Mouse (Mus musculus): ENCODE results near the gene Art3. TPM values are rescaled to one million over a fixed set of nuclear protein-coding genes. Genes with fewer than 3 reads are reported as not detected.

Gene Art3
- polyA plus RNA-seq (2014; fragmentation: Nextera tagmentation; extraction: Ambion mirVana) = 3.4 and 3.6 TPM in 2 replicates

DNA sequence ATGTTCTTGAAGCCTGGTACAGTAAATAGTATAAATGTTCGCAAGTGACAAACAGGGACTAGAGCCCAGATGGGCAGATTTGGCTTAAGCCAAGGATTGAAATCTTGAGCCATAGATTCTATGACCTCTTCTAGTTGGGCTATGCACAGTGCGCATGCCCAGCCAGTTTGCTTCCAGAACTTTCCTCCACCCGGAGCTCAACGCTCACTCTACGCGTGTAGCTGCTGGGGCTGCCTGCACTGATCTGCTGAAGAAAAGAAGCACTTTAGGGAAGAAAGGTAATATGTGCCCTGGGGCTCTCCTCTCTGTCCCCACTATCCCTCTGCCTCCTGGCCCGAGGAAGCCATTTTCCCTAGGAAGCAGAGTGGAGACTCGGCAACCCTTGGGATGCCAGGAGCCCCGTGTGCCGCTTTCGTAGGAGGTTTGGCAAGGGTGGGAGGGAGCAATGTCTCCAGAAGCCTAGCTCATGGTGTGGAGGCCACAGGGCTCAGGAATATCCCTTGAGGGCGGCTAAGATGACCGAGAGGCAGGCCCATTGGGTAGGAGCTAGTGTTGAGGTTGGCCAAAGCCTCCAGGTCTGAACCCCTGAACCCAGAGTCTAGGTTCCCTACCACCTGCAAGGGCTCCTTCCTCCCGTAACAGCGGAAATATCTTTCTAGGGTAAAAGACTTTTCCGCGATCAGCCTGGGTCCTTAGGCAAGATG is at the start of gene Art3:
Gene Art3, plus strand, starts transcription at position 193 of the 704 bp plus-strand sequence.
- H3K27ac ChIP-seq (ENCODE audit: low read depth, low read length) = no peak within 1 kb of the TSS
- DNase-seq (ENCODE audit: low spot score) (no peak), ATAC-seq (ENCODE audit: low FRiP score) (no peak)
- 93% methylated on average over 17 of the region's 17 CpGs for WGBS
- no peaks in the 10 kb centered on the region for H3K9me3 ChIP-seq (ENCODE audit: control insufficient read depth, low read length)
- H3K36me3 ChIP-seq (ENCODE audit: control insufficient read depth, insufficient read depth, low read length) = no peaks in the 10 kb centered on the region
- no peaks in the 10 kb centered on the region for H3K27me3 ChIP-seq (ENCODE audit: control insufficient read depth, insufficient read depth, low read length)
- H3K4me1 ChIP-seq (replicated peaks; ENCODE audit: control insufficient read depth, insufficient read depth, low read length) = no peaks in the 10 kb centered on the region
- H3K9ac ChIP-seq (ENCODE audit: low read depth, low read length) = no peak within 1 kb of the TSS
- H3K4me3 ChIP-seq (ENCODE audit: low read depth, low read length) = no peak within 1 kb of the TSS
- no peak within 1 kb of the TSS for H3K4me2 ChIP-seq (replicated peaks; ENCODE audit: low read depth, low read length)

DNA sequence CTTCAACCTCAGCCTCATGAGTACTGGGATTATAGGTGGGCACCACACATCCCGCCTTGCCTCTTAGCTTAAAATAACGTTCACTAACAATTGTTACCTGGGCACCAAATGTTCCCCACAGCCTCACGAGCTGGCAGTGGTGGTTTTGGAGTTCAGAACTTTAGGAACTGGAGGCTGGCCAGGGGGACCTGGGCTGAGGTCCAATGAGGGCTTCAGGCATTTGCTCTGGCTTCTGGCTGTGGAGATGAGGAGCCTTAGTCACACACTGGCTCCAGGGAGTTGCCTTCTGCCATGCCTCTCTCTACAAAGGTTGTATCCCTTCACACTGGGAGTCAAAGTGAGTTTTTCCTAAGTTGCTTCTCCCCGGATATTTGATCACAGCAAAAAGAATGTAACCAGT is 49.1 kb upstream of the Art3 start:
- no peaks in the 10 kb centered on the region for H3K27me3 ChIP-seq (ENCODE audit: control insufficient read depth, insufficient read depth, low read length)
- no peak overlapping the region for H3K9ac ChIP-seq (ENCODE audit: low read depth, low read length)
- no peak overlapping the region for H3K4me2 ChIP-seq (replicated peaks; ENCODE audit: low read depth, low read length)
- WGBS = 86% methylated on average over 4 of the region's 4 CpGs
- H3K4me1 ChIP-seq (replicated peaks; ENCODE audit: control insufficient read depth, insufficient read depth, low read length) = no peaks in the 10 kb centered on the region
- H3K36me3 ChIP-seq (ENCODE audit: control insufficient read depth, insufficient read depth, low read length) = no peaks in the 10 kb centered on the region
- ATAC-seq (ENCODE audit: low FRiP score) (no peak), DNase-seq (ENCODE audit: low spot score) (no peak)
- H3K4me3 ChIP-seq (ENCODE audit: low read depth, low read length) = no peak overlapping the region
- no peaks in the 10 kb centered on the region for H3K9me3 ChIP-seq (ENCODE audit: control insufficient read depth, low read length)
- no peak overlapping the region for H3K27ac ChIP-seq (ENCODE audit: low read depth, low read length)

DNA sequence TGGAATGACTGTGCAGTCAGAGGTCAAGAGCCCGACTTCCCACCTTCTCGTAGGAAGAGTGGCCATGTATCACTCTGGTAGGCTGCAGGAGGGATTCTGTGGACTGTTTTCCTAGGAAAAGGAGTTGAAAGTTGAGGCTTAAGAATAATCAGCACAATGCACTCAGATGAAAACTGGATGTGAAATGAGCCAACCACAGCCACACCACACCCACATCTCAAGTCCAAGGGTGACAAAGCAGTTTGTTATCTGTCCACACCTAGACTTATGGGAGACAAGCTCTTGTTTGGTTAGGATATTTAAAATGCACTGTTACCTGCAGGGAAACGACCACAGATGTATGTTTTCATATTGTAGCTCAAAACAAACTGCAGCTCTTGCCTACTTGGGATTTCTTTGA is 48.5 kb upstream of the Art3 start:
- no peak overlapping the region for H3K27ac ChIP-seq (ENCODE audit: low read depth, low read length)
- H3K4me1 ChIP-seq (replicated peaks; ENCODE audit: control insufficient read depth, insufficient read depth, low read length) = no peaks in the 10 kb centered on the region
- ATAC-seq (ENCODE audit: low FRiP score) (no peak), DNase-seq (ENCODE audit: low spot score) (no peak)
- no peaks in the 10 kb centered on the region for H3K9me3 ChIP-seq (ENCODE audit: control insufficient read depth, low read length)
- 75% methylated on average over 3 of the region's 3 CpGs for WGBS
- no peaks in the 10 kb centered on the region for H3K36me3 ChIP-seq (ENCODE audit: control insufficient read depth, insufficient read depth, low read length)
- H3K4me2 ChIP-seq (replicated peaks; ENCODE audit: low read depth, low read length) = no peak overlapping the region
- no peaks in the 10 kb centered on the region for H3K27me3 ChIP-seq (ENCODE audit: control insufficient read depth, insufficient read depth, low read length)
- no peak overlapping the region for H3K9ac ChIP-seq (ENCODE audit: low read depth, low read length)
- no peak overlapping the region for H3K4me3 ChIP-seq (ENCODE audit: low read depth, low read length)

DNA sequence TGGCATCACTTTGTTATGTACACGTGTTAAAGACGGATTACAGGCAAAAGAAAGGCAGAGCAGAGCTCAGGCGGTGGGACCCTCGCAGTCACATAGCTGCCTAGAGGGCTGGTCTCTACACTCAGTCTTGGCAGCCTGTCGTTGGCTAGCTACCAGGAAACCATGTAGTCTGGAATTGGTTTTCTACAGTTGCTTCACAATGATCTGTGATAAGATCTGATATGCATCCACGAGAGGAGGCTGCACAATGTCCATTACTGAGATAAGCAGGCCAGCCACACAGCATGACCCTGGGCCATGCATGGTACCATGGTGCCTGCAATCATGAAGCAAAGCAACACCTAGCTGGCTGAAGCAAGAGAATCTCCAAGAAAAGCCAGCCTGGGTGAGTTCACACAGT is 43.8 kb upstream of the Art3 start:
- H3K27ac ChIP-seq (ENCODE audit: low read depth, low read length) = no peak overlapping the region
- no peaks in the 10 kb centered on the region for H3K27me3 ChIP-seq (ENCODE audit: control insufficient read depth, insufficient read depth, low read length)
- no peaks in the 10 kb centered on the region for H3K4me1 ChIP-seq (replicated peaks; ENCODE audit: control insufficient read depth, insufficient read depth, low read length)
- ATAC-seq (ENCODE audit: low FRiP score) = no peak
- DNase-seq (ENCODE audit: low spot score) = no peak
- peaks cover 7% of the 10 kb centered on the region; the same call in 1 of the 2 replicates for H3K36me3 ChIP-seq (ENCODE audit: control insufficient read depth, insufficient read depth, low read length)
- H3K4me3 ChIP-seq (ENCODE audit: low read depth, low read length) = no peak overlapping the region
- WGBS = 92% methylated on average over 6 of the region's 6 CpGs
- H3K4me2 ChIP-seq (replicated peaks; ENCODE audit: low read depth, low read length) = no peak overlapping the region
- no peak overlapping the region for H3K9ac ChIP-seq (ENCODE audit: low read depth, low read length)
- no peaks in the 10 kb centered on the region for H3K9me3 ChIP-seq (ENCODE audit: control insufficient read depth, low read length)

DNA sequence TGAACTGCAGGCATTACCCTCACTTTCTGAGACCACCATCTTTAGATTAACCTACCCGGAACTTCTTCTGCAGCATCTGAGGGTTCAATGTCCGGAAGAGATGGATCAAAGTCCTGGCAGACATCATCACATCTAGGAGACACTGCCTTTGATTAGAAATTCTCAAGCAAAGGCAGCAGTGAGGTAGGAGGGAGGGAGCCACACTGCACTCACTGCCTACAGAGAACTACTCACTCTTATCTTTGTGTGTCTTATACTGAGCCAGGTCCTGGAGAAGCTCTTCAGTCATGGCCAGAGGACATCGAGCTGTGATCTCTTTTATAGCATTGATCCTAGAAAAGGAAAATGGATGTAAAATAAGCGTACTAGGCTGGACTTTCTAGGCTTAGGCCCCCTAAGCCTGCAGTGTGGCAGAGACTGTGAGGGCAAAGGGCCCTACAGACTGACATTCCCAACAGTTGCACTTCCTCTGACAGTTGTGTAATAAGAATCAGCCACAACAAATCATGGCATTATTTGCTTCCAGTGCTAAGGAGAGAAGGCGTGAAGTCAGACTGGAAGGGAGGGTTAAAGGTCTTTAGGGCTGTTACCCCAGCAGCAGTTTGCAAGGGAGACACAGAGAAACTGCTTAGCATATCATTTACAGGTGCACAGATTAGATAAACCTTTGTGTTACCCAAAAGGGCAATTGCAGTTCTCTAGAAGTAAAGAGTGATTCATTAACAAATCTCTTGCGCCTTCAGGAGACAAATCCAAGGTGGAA is 39.8 kb upstream of the Art3 start:
- Histone ChIP-seq H3K4me3 (ENCODE audit: low read depth, low read length) (no peak overlapping the region), H3K36me3 (ENCODE audit: control insufficient read depth, insufficient read depth, low read length) (peaks cover 9% of the 10 kb centered on the region; the same call in 1 of the 2 replicates), H3K27me3 (ENCODE audit: control insufficient read depth, insufficient read depth, low read length) (no peaks in the 10 kb centered on the region), H3K4me2 (replicated peaks; ENCODE audit: low read depth, low read length) (no peak overlapping the region), H3K27ac (ENCODE audit: low read depth, low read length) (no peak overlapping the region), H3K4me1 (replicated peaks; ENCODE audit: control insufficient read depth, insufficient read depth, low read length) (no peaks in the 10 kb centered on the region), H3K9me3 (ENCODE audit: control insufficient read depth, low read length) (no peaks in the 10 kb centered on the region), H3K9ac (ENCODE audit: low read depth, low read length) (no peak overlapping the region)
- WGBS = 93% methylated on average over 6 of the region's 6 CpGs
- DNase-seq (ENCODE audit: low spot score) = no peak
- no peak for ATAC-seq (ENCODE audit: low FRiP score)

DNA sequence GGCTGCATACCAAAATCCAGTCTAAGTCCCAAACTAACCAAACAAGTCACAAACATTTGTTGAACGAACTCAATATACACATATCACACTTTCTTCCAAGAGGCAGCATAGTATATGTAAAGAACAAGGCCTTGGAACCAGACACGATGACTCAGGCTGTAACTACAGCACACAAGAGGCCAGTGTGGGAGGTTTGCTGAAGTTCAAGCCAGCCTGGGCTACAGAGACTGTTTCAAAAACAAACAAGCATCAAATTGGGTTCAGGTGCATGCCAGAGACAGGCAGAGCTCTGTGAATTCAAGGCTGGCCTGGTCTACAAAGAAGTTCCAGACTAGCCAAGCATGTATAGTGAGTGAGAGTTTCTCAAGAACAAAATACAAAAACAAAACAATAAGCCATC is 37.1 kb upstream of the Art3 start:
- Histone ChIP-seq H3K4me2 (replicated peaks; ENCODE audit: low read depth, low read length) (no peak overlapping the region), H3K9ac (ENCODE audit: low read depth, low read length) (no peak overlapping the region), H3K4me3 (ENCODE audit: low read depth, low read length) (no peak overlapping the region), H3K36me3 (ENCODE audit: control insufficient read depth, insufficient read depth, low read length) (peaks cover 12% of the 10 kb centered on the region; the same call in 1 of the 2 replicates), H3K27me3 (ENCODE audit: control insufficient read depth, insufficient read depth, low read length) (no peaks in the 10 kb centered on the region), H3K4me1 (replicated peaks; ENCODE audit: control insufficient read depth, insufficient read depth, low read length) (no peaks in the 10 kb centered on the region), H3K9me3 (ENCODE audit: control insufficient read depth, low read length) (no peaks in the 10 kb centered on the region), H3K27ac (ENCODE audit: low read depth, low read length) (no peak overlapping the region)
- ATAC-seq (ENCODE audit: low FRiP score) (no peak), DNase-seq (ENCODE audit: low spot score) (no peak)
- 95% methylated on average over 2 of the region's 2 CpGs for WGBS

DNA sequence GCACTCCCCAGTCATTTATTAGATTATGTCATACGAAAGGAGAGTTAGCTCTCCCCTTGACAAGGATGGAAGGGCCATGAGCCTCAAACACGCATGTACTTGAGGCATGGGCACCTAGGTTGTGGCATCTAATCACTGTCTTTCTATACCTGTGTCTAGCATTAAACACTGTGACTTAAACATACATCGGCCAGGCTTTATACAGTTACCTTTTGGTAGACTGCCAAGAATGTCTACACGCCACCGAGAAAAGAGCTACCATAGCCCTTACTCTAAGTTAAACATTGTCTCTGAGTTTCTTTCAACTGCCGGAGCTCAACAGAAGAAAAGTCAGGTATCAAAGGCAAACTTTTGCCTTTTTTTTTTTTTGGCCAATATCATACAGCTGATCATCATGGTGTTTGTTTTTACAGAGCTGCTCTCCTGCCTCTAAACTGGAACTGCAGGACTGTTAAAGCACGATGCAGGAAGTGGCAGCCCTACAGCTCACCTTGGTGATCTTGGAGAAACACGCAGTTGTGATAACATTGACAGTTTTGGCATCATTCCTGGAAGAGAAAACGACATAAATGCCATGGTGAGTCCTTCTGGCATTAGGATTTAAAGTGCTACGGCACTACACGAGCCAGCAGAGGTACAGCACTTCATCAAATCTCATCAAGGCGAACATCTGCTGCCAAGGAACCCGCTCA is 29.3 kb upstream of the Art3 start:
- WGBS = 93% methylated on average over 13 of the region's 13 CpGs
- no peaks in the 10 kb centered on the region for H3K27me3 ChIP-seq (ENCODE audit: control insufficient read depth, insufficient read depth, low read length)
- H3K9me3 ChIP-seq (ENCODE audit: control insufficient read depth, low read length) = no peaks in the 10 kb centered on the region
- no peak overlapping the region for H3K27ac ChIP-seq (ENCODE audit: low read depth, low read length)
- H3K4me3 ChIP-seq (ENCODE audit: low read depth, low read length) = no peak overlapping the region
- no peak overlapping the region for H3K9ac ChIP-seq (ENCODE audit: low read depth, low read length)
- ATAC-seq (ENCODE audit: low FRiP score) (no peak), DNase-seq (ENCODE audit: low spot score) (no peak)
- peaks cover 16% of the 10 kb centered on the region; the same call in 1 of the 2 replicates for H3K36me3 ChIP-seq (ENCODE audit: control insufficient read depth, insufficient read depth, low read length)
- H3K4me1 ChIP-seq (replicated peaks; ENCODE audit: control insufficient read depth, insufficient read depth, low read length) = no peaks in the 10 kb centered on the region
- no peak overlapping the region for H3K4me2 ChIP-seq (replicated peaks; ENCODE audit: low read depth, low read length)

DNA sequence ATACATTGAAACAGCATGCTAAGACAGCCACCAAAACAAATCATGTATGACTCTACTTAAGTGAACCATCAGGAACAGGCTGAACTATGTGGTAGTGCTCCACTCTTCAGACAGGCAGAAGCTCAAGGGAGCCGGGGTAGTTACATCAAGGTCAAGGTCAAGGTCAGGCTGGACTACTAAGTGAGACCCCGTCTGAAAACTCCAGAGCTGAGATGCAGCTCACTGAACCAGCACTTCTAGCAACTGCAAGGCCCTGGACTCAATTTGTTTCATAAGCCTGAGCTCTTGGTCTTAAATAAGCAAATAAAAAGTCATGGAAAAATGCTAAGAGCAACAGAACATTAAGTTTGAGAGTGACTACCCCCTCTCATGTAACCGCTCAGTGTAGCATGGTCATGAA is 27.3 kb upstream of the Art3 start:
- Histone ChIP-seq H3K4me2 (replicated peaks; ENCODE audit: low read depth, low read length) (no peak overlapping the region), H3K27me3 (ENCODE audit: control insufficient read depth, insufficient read depth, low read length) (no peaks in the 10 kb centered on the region)
- no peak for DNase-seq (ENCODE audit: low spot score)

More for the DNA sequence above, 27.3 kb upstream of the Art3 start:
- Histone ChIP-seq H3K4me1 (replicated peaks; ENCODE audit: control insufficient read depth, insufficient read depth, low read length) (no peaks in the 10 kb centered on the region; the same call in 1 of the 2 replicates), H3K36me3 (ENCODE audit: control insufficient read depth, insufficient read depth, low read length) (peaks cover 13% of the 10 kb centered on the region; the same call in 1 of the 2 replicates), H3K4me3 (ENCODE audit: low read depth, low read length) (no peak overlapping the region), H3K27ac (ENCODE audit: low read depth, low read length) (no peak overlapping the region), H3K9me3 (ENCODE audit: control insufficient read depth, low read length) (no peaks in the 10 kb centered on the region), H3K9ac (ENCODE audit: low read depth, low read length) (no peak overlapping the region)
- no peak for ATAC-seq (ENCODE audit: low FRiP score)
- WGBS = 89% methylated on average over 3 of the region's 3 CpGs

Data from hindbrain, embryonic 11.5 days (tissue).